ENCODE assay signal across 21 mouse cellular contexts in genomic region chr2:103713831-103714230, GRCm38 (mm10). TPM values are rescaled to one million over a fixed set of nuclear protein-coding genes. Genes with fewer than 3 reads are reported as not detected.
DNase-seq lines count a peak whose midpoint lies in the region; ATAC-seq and TF ChIP-seq lines count a peak whose summit lies in the region.
"Had no signal": no experiment of that assay in that cellular context is flagged by ENCODE, and none has a peak within 500 bp of the region (broad histone marks: within the 10 kb centered on the region; RNA-seq: fewer than 3 reads in every experiment).

No protein-coding gene starts in this region.

- no peak overlapping the region for H3K9ac ChIP-seq in liver, embryonic 11.5 days (ENCODE audit: low read depth, low read length)
- H3K9ac ChIP-seq in stomach, embryonic 15.5 days, result no peak overlapping the region
- H3K9ac ChIP-seq: embryonic facial prominence, embryonic 15.5 days; heart, embryonic 13.5 days; hindbrain, embryonic 15.5 days; lung, embryonic 15.5 days; neural tube, embryonic 15.5 days had no signal

- no peaks in the 10 kb centered on the region for H3K27me3 ChIP-seq in liver, embryonic 11.5 days (replicated peaks; ENCODE audit: control insufficient read depth, insufficient read depth, low read length)
- H3K27me3 ChIP-seq in stomach, embryonic 15.5 days (replicated peaks), result no peaks in the 10 kb centered on the region
- H3K27me3 ChIP-seq: embryonic facial prominence, embryonic 15.5 days; heart, embryonic 13.5 days; hindbrain, embryonic 15.5 days; neural tube, embryonic 15.5 days had no signal

- no peak overlapping the region for H3K4me3 ChIP-seq in gastrocnemius, adult 2 months
- no peak overlapping the region for H3K4me3 ChIP-seq in liver, embryonic 11.5 days (ENCODE audit: low read depth, low read length)
- no peak overlapping the region for H3K4me3 ChIP-seq in stomach, embryonic 15.5 days (replicated peaks)
- H3K4me3 ChIP-seq: embryonic facial prominence, embryonic 15.5 days; heart, embryonic 13.5 days; hindbrain, embryonic 15.5 days; lung, embryonic 15.5 days; neural tube, embryonic 15.5 days had no signal

- ATAC-seq in liver, embryonic 11.5 days (replicated peaks; ENCODE audit: low FRiP score), result peak; percentile 29; the same call in 1 of the 2 replicates
- ATAC-seq in stomach, embryonic 15.5 days (ENCODE audit: insufficient read depth, low FRiP score, low read depth), result 0 out of 2 replicates have a peak, but pooled peaks have one; percentile 21
- ATAC-seq: activated CD4-positive, CD25-positive, alpha-beta regulatory T cell, adult 4 months; midbrain, embryonic 16.5 days had no signal

- H3K4me1 ChIP-seq in liver, embryonic 11.5 days (replicated peaks; ENCODE audit: control insufficient read depth, insufficient read depth, low read length), result no peaks in the 10 kb centered on the region
- no peaks in the 10 kb centered on the region for H3K4me1 ChIP-seq in stomach, embryonic 15.5 days
- H3K4me1 ChIP-seq: embryonic facial prominence, embryonic 15.5 days; hindbrain, embryonic 15.5 days; neural tube, embryonic 15.5 days had no signal

- WGBS in liver, embryonic 11.5 days, result 77% methylated on average over 7 of the region's 7 CpGs
- WGBS in stomach, embryonic 15.5 days, result 73% methylated on average over 7 of the region's 7 CpGs

- intact Hi-C loops in gastrocnemius, adult 2 months (cut with DNase I), result loop anchor here (10.0 kb wide), 1 partner anchor 259 kb away; no protein-coding TSS in a partner anchor
- intact Hi-C loops in gastrocnemius, postnatal 14 days (cut with DNase I; ENCODE audit: low total_unique reads), result loop anchor here (10.0 kb wide), 1 partner anchor 249 kb away; no protein-coding TSS in a partner anchor

- H3K9me3 ChIP-seq in liver, embryonic 11.5 days (ENCODE audit: control insufficient read depth, low read length), result no peaks in the 10 kb centered on the region
- H3K9me3 ChIP-seq in stomach, embryonic 15.5 days, result no peaks in the 10 kb centered on the region
- H3K9me3 ChIP-seq: embryonic facial prominence, embryonic 15.5 days; G1E; heart, embryonic 13.5 days; hindbrain, embryonic 15.5 days; lung, embryonic 15.5 days; neural tube, embryonic 15.5 days had no signal

- H3K27ac ChIP-seq in gastrocnemius, adult 2 months, result no peak overlapping the region
- H3K27ac ChIP-seq in liver, embryonic 11.5 days (ENCODE audit: low read depth, low read length), result no peak overlapping the region
- no peak overlapping the region for H3K27ac ChIP-seq in stomach, embryonic 15.5 days
- H3K27ac ChIP-seq: embryonic facial prominence, embryonic 15.5 days; heart, embryonic 13.5 days; hindbrain, embryonic 15.5 days; lung, embryonic 15.5 days; neural tube, embryonic 15.5 days had no signal

- peaks cover 7% of the 10 kb centered on the region; the same call in 1 of the 2 replicates for H3K36me3 ChIP-seq in liver, embryonic 11.5 days (ENCODE audit: control insufficient read depth, insufficient read depth, low read length)
- 0 out of 2 replicates have a peak, but pooled peaks cover 4% of the 10 kb centered on the region for H3K36me3 ChIP-seq in stomach, embryonic 15.5 days

- no peak overlapping the region for H3K4me2 ChIP-seq in liver, embryonic 11.5 days
- no peak overlapping the region for H3K4me2 ChIP-seq in stomach, embryonic 15.5 days
- H3K4me2 ChIP-seq: embryonic facial prominence, embryonic 15.5 days; heart, embryonic 13.5 days; hindbrain, embryonic 15.5 days; lung, embryonic 15.5 days; neural tube, embryonic 15.5 days had no signal

- peak; percentile 10 for DNase-seq in gastrocnemius, adult 2 months
- DNase-seq in gastrocnemius, adult 18-20 months (ENCODE audit: low spot score), result no peak
- DNase-seq in kidney, adult 9 months, result peak; percentile 70
- no peak for DNase-seq in liver, embryonic 11.5 days (ENCODE audit: low spot score)
- no peak for DNase-seq in gastrocnemius, postnatal 14 days
- DNase-seq in ovary, adult 18-20 months (ENCODE audit: low spot score), result no peak
- no peak for DNase-seq in embryo, embryonic 9.5 days (ENCODE audit: extremely low spot score)
- DNase-seq: adrenal gland, postnatal 10 days; heart, adult 11 months; lung, postnatal 4 days; right cerebral cortex, postnatal 4 days; thymus, postnatal 25 days had no signal

- no peak for TF ChIP-seq CTCF in gastrocnemius, adult 2 months (IDR thresholded peaks at IDR 0.05)

RNA-seq across cellular contexts. Expression of gene Nat10, which starts 47.2 kb away (rescaled TPM):
- total RNA-seq in gastrocnemius, adult 2 months (2021), result 10 to 100 TPM; 15.8 to 18.3 TPM
- total RNA-seq in gastrocnemius, adult 18-20 months (2021), result 10 to 100 TPM; 14.3 to 17.3 TPM
- 55.1 and 58.8 TPM in 2 replicates for polyA plus RNA-seq in liver, embryonic 11.5 days (2014; fragmentation: Nextera tagmentation; extraction: Ambion mirVana)
- 25.0 and 27.6 TPM in 2 replicates for polyA plus RNA-seq in stomach, embryonic 15.5 days (2015; fragmentation: Nextera tagmentation; extraction: Ambion mirVana)
- total RNA-seq in gastrocnemius, postnatal 14 days (2021), result 10 to 100 TPM; 15.0 to 18.6 TPM

Comparison
In these comparisons a context has a peak if more than half of its experiments do, and no peak if none do; other contexts are left out.
1. DNase-seq: peak in gastrocnemius, adult 2 months (single experiment) and kidney, adult 9 months (single experiment); none in gastrocnemius, adult 18-20 months (single experiment), liver, embryonic 11.5 days (single experiment), gastrocnemius, postnatal 14 days (single experiment), ovary, adult 18-20 months (single experiment) and embryo, embryonic 9.5 days (single experiment).